Mouse (Mus musculus) liver, postnatal 0 days (tissue): Measurements from ENCODE around the gene Map1s.

Source experiments
- CTCF ChIP-seq: sonication (generic); IDR thresholded peaks from 2 replicates; pipeline ENCODE4 v1.5.1; 2016; ENCODE audit warnings: antibody characterized with exemption, low read depth
- EP300 ChIP-seq: IDR thresholded peaks from 2 replicates; pipeline ENCODE4 v1.6.1; 2016; ENCODE audit warnings: antibody characterized with exemption, low read depth, mild to moderate bottlenecking

GRCm38 (mm10) chr8:70964159-70964558 lies 58.4 kb downstream of the Map1s start:
- no peak for TF ChIP-seq EP300
- TF ChIP-seq CTCF: peak; percentile 80
